Mouse (Mus musculus): ENCODE measurements around the gene Arpc5.

DNA sequence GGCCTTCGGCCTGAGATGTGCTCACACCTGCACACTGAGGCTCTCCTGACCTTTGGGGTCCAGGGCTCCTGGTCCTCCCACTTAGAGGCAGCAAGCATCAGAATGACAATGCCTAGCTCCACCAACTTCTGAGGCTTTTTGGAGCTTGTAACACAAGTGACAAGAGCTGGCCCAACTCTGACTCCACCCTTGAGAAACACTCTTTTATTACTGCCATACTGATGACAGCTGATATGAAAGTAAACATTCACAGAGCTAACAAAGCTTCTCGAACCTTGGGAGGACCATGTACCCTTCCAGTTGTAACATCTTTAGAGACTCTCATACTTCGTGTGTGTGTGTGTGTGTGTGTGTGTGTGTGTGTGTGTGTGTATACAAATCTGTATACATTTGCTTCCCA, 40.2 kb upstream of the Arpc5 start:
- TF ChIP-seq POLR2A (IDR thresholded peaks at IDR 0.05; ENCODE audit: borderline replicate concordance, extremely low read depth, insufficient read depth, insufficient read length, poor library complexity, severe bottlenecking) (no peak), CTCF (IDR thresholded peaks at IDR 0.05; ENCODE audit: borderline replicate concordance, extremely low read depth, insufficient read depth, insufficient read length) (no peak)

Measured in brain, embryonic 14.5 days (tissue).